Mouse (Mus musculus) lung, embryonic 14.5 days (tissue): Measurements from ENCODE around the gene Mpc1. TPM values are rescaled to one million over a fixed set of nuclear protein-coding genes. Genes with fewer than 3 reads are reported as not detected.

ENCODE experiments used
- ATAC-seq: fragments of 200-750 bp; cut with Nextera tagmentation; 2 replicates; pipeline ENCODE4 v1.8.0; 2017; ENCODE audit warnings: mild to moderate bottlenecking, moderate TSS enrichment, moderate library complexity; ENCODE audit not compliant: insufficient read depth
- DNase-seq: peaks from one replicate; pipeline ENCODE4 v3.0.0-alpha.2; 2015
- H3K27ac ChIP-seq: fragments of 300-500 bp; sonication (generic); 2 replicates; pipeline ENCODE4 v1.5.1; 2014; ENCODE audit warnings: low read depth, mild to moderate bottlenecking, moderate library complexity
- H3K27me3 ChIP-seq: fragments of 300-500 bp; sonication (generic); 2 replicates; pipeline ENCODE4 v1.6.1; 2014; ENCODE audit warnings: low read length, control low read depth; ENCODE audit not compliant: insufficient read depth
- H3K36me3 ChIP-seq: fragments of 300-500 bp; sonication (generic); 2 replicates; pipeline ENCODE4 v1.6.1; 2014; ENCODE audit warnings: control low read depth; ENCODE audit not compliant: insufficient read depth
- H3K4me1 ChIP-seq: fragments of 300-500 bp; sonication (generic); 2 replicates; pipeline ENCODE4 v1.6.1; 2014; ENCODE audit warnings: antibody characterized with exemption, control low read depth; ENCODE audit not compliant: insufficient read depth
- H3K4me2 ChIP-seq: fragments of 300-500 bp; sonication (generic); 2 replicates; pipeline ENCODE4 v1.6.1; 2014; ENCODE audit warnings: mild to moderate bottlenecking
- H3K4me3 ChIP-seq: fragments of 300-500 bp; sonication (generic); 2 replicates; pipeline ENCODE4 v1.5.1; 2014; ENCODE audit warnings: low read depth, low read length
- H3K9ac ChIP-seq: fragments of 300-500 bp; sonication (generic); 2 replicates; pipeline ENCODE4 v1.6.1; 2014
- H3K9me3 ChIP-seq: fragments of 300-500 bp; sonication (generic); 2 replicates; pipeline ENCODE4 v1.6.1; 2016; ENCODE audit warnings: low read depth, low read length, control low read depth
- CTCF ChIP-seq: IDR thresholded peaks from 2 replicates; pipeline ENCODE4 v1.5.1; 2016; ENCODE audit warnings: antibody characterized with exemption, low read depth
- WGBS: fragments of 180-500 bp; shearing (Covaris S2); extraction: QIAGEN DNeasy Blood & Tissue Kit; methylation state at CpG from one replicate; pipeline ENCODE4 v1.1.7; 2014; 5-methylcytosine and 5-hydroxymethylcytosine counted together
- polyA plus RNA-seq: library from polyadenylated mRNA; unstranded; fragments of >200 nt; fragmentation: Nextera tagmentation; extraction: Ambion mirVana; gene quantifications from 2 replicates; pipeline ENCODE4 v1.2.1, GENCODE M21; 2014

Gene Mpc1
- polyA plus RNA-seq, result 154 and 160 TPM in 2 replicates

DNA sequence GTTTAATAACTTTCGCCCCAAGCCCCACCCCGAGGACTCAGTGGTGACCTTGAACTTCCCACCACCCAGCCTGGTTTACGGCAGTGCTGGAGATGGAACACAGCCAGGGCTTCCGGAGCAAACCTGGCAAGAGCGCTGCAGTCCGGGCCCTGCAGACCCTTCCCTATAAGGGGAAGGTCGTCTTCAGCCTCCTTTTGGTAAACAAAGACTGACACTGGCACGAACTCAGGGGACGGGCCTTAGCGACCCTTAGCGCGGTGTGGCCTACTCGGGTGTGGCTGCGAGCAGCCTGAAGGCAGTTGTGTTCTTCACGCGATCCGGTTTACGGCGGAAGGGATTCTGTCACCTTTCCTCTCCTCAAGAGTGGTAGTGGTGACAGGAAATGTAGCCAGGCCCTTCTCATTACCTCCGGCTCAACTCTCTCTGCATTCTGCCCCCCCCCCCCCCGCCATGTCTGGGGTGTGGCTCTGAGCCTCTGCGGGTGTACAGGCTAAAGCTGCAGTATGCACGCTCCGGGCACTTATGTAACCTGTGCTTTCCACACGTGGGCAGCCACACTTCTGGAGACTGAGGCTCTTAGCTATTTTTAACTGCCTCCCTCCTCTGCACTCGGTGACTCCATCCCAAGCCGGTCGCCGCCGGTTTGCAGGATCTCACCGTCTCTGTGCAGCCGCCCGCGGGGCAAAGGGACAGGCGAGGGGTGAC lies at the start of gene Mpc1:
Gene Mpc1, plus strand, starts transcription at position 84 of the 705 bp plus-strand sequence.
- H3K9me3 ChIP-seq, result no peaks in the 10 kb centered on the region
- 1% methylated on average over 35 of the region's 35 CpGs for WGBS
- H3K27me3 ChIP-seq, result no peaks in the 10 kb centered on the region
- peak within 1 kb of the TSS; percentile 90 for H3K4me3 ChIP-seq
- H3K36me3 ChIP-seq, result no peaks in the 10 kb centered on the region
- no peak for TF ChIP-seq CTCF
- ATAC-seq, result peak; percentile 79
- peak within 1 kb of the TSS; percentile 100 for H3K4me2 ChIP-seq
- DNase-seq, result peak; percentile 79
- H3K4me1 ChIP-seq, result 0 out of 2 replicates have a peak, but pooled peaks cover 3% of the 10 kb centered on the region
- H3K27ac ChIP-seq, result peak within 1 kb of the TSS; percentile 95
- H3K9ac ChIP-seq, result peak within 1 kb of the TSS; percentile 79

DNA sequence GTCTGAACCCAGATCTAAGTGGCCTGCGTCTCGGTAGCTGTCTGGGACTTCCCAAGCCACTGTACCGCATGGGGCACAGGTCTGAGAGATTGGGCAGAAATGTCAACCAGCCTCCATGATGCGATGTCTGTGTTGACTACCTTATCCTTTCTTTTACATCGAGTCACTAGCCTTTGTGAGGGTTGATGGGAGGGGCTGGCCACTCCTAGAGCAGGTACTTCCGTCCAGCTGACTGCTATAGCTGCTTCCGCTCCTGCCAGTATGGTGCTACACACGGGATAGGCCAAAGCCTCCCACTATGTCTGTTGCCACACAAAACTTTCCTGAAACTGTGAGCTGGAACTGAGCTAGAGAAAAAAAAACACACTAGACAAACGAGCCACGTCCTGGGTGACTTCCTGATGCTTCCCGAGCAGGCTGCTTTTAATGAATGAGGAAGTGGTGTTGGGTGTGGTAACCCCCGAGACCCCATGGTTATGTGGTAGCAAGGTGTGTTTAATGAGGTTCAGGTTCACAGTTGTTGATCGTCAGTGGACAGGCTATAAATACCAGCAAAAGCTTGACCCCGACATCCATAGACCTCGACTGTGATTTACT lies 49.0 kb upstream of the Mpc1 start:
- Histone ChIP-seq H3K36me3 (no peaks in the 10 kb centered on the region), H3K27me3 (no peaks in the 10 kb centered on the region), H3K9me3 (no peaks in the 10 kb centered on the region), H3K9ac (no peak overlapping the region), H3K27ac (no peak overlapping the region), H3K4me1 (no peaks in the 10 kb centered on the region), H3K4me3 (no peak overlapping the region), H3K4me2 (no peak overlapping the region)
- no peak for TF ChIP-seq CTCF
- no peak for ATAC-seq
- DNase-seq, result no peak
- WGBS, result 59% methylated on average over 15 of the region's 15 CpGs

- DNase-seq (no peak), ATAC-seq (no peak)
- Histone ChIP-seq H3K9ac (no peak overlapping the region), H3K4me3 (no peak overlapping the region), H3K27ac (no peak overlapping the region), H3K4me1 (no peaks in the 10 kb centered on the region; the same call in 1 of the 2 replicates), H3K27me3 (no peaks in the 10 kb centered on the region), H3K4me2 (no peak overlapping the region), H3K36me3 (no peaks in the 10 kb centered on the region), H3K9me3 (no peaks in the 10 kb centered on the region)
- no peak for TF ChIP-seq CTCF
- WGBS, result 79% methylated on average over 4 of the region's 4 CpGs
Measured at GRCm38 (mm10) chr17:8234537-8234936, 48.2 kb upstream of the Mpc1 start.

DNA sequence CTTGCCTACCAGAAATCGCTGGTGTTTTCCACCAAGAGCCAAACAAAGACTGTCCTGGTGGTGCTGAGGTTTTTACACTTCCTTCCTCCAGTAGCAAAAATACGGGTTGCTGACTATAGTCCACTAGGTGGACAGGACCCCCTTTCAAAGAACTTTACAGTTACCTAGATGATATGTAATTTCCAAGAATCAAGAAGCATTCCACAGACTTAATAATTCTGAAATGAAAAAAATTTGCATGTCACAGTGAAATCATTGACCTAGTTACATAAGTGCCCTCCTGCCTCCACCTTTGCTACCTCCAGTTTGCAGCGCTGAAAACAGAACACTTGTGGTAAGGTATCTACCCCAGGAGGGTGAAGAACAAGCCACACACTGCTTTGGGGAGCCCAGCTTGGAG lies 47.0 kb upstream of the Mpc1 start, which contains the start of gene Ccr6:
Gene Ccr6, plus strand, starts transcription at position 301 of the 400 bp plus-strand sequence.
- H3K9ac ChIP-seq, result no peak within 1 kb of the TSS
- no peaks in the 10 kb centered on the region for H3K36me3 ChIP-seq
- no peak within 1 kb of the TSS for H3K27ac ChIP-seq
- no peaks in the 10 kb centered on the region for H3K9me3 ChIP-seq
- 71% methylated on average over 3 of the region's 3 CpGs for WGBS
- no peak for DNase-seq
- H3K4me1 ChIP-seq, result no peaks in the 10 kb centered on the region; the same call in 1 of the 2 replicates
- TF ChIP-seq CTCF, result no peak
- H3K27me3 ChIP-seq, result no peaks in the 10 kb centered on the region
- ATAC-seq, result no peak
- no peak within 1 kb of the TSS for H3K4me3 ChIP-seq
- no peak within 1 kb of the TSS for H3K4me2 ChIP-seq

DNA sequence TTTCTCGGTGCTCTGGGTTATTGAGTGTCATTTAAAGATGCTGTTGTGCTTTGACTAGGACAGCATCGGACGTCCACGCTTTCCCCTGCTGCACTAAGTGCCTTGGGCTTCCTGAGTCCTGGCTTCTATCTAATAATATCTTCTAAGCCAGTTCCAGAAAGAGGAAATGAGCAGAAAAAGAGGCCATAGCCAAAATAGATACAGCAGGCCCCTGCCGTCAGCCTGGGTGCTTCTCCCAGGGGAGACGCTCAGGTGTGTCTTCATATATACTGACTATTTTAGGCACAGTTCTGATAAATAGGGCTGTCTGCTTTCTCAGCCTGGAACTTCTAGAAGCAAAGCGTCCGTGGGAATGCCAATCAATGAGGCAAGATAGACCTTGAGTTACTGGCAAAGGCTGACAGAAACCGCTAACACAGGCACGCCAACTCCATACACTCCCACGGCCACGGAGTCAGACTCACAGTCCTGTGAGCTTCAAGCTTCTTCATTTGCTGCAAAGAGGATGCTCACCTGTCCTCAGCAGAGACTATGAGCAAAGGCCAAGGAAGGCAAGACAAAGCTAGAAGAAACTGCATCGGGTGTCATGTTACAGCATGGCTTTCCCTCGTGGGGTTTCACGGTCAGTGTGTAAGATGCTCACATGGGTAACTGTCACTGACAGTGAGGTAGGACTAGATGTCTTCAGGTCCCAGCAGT lies 44.5 kb upstream of the Mpc1 start:
- Histone ChIP-seq H3K9me3 (no peaks in the 10 kb centered on the region), H3K27ac (no peak overlapping the region), H3K27me3 (no peaks in the 10 kb centered on the region), H3K9ac (no peak overlapping the region), H3K4me2 (no peak overlapping the region), H3K36me3 (no peaks in the 10 kb centered on the region), H3K4me1 (no peaks in the 10 kb centered on the region; the same call in 1 of the 2 replicates), H3K4me3 (no peak overlapping the region)
- WGBS, result 67% methylated on average over 15 of the region's 15 CpGs
- no peak for TF ChIP-seq CTCF
- no peak for DNase-seq
- ATAC-seq, result no peak

- TF ChIP-seq CTCF, result no peak
- WGBS, result 72% methylated on average over 3 of the region's 3 CpGs
Measured at GRCm38 (mm10) chr17:8239561-8239960, 43.1 kb upstream of the Mpc1 start.

DNA sequence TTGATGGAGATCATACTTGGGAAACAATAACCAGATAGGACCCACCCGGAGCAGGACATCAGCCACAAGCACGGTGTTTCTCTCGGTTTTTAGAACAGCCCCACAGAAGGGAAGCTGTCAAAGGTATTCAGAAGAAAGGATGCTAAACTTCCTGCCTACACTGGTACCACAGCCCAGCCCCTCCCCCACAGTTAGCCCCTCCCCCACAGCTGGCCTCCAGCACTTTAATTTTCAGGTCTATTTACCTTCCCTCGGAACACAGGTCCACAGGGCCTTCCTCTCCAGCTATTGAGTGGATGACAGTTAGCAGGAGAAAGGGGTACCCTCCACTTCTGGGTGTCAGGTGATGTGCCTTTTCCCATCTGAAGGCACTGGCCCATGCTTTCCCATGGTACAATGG lies 42.2 kb upstream of the Mpc1 start:
- H3K4me2 ChIP-seq, result no peak overlapping the region
- H3K9ac ChIP-seq, result no peak overlapping the region
- no peak for DNase-seq
- no peaks in the 10 kb centered on the region for H3K27me3 ChIP-seq
- H3K27ac ChIP-seq, result no peak overlapping the region
- H3K4me1 ChIP-seq, result no peaks in the 10 kb centered on the region; the same call in 1 of the 2 replicates
- no peak for ATAC-seq
- no peak for TF ChIP-seq CTCF
- no peak overlapping the region for H3K4me3 ChIP-seq
- H3K36me3 ChIP-seq, result no peaks in the 10 kb centered on the region
- 61% methylated on average over 4 of the region's 4 CpGs for WGBS
- H3K9me3 ChIP-seq, result no peaks in the 10 kb centered on the region

More at GRCm38 (mm10) chr17:8239561-8239960, 43.1 kb upstream of the Mpc1 start:
- ATAC-seq, result no peak
- Histone ChIP-seq H3K27ac (no peak overlapping the region), H3K9me3 (no peaks in the 10 kb centered on the region), H3K27me3 (no peaks in the 10 kb centered on the region), H3K4me3 (no peak overlapping the region), H3K4me2 (no peak overlapping the region), H3K4me1 (no peaks in the 10 kb centered on the region; the same call in 1 of the 2 replicates), H3K36me3 (no peaks in the 10 kb centered on the region), H3K9ac (no peak overlapping the region)
- no peak for DNase-seq
